Mouse (Mus musculus) megakaryocyte-erythroid progenitor cell, adult 5 weeks (primary cell): ENCODE data around the gene Gm11239. TPM values are rescaled to one million over a fixed set of nuclear protein-coding genes. Genes with fewer than 3 reads are reported as not detected.

Experiments used
- polyA plus RNA-seq: library from polyadenylated mRNA; stranded (reverse); fragments of >175 nt; gene quantifications from 2 replicates; pipeline ENCODE4 v1.2.3, GENCODE M21; 2012

Gm11239 gene
- polyA plus RNA-seq: not detected in 2 replicates

DNA sequence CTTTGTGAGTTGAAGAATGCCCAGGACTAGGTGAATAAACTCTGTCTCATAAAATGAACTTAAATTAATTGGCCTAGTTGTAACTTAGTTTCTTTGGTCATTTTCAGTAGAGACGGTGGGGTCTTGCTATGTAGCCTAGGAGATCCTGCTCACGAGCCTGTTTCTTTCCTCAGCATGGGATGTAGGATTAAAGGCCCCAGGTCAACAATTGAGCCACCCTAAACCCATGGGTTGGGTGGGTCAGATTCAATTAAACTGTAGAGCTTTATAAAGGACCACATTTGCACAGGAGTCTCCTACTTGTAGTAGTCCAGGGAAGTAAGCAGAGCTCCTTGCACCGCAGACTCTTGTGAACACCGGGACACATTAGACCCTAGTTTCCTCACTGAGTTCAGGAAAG is at the start of gene Gm11239:
Gm11239 (plus strand) TSS at position 301 of the 400 bp plus-strand sequence.

GRCm38 (mm10) chr4:73622684-73623083 is 45.5 kb upstream of the Gm11239 start, which contains the start of gene Gm11237:
TSS of gene Gm11237 (plus strand) at chr4:73622984.

GRCm38 (mm10) chr4:73637821-73638220 is 30.3 kb upstream of the Gm11239 start, which contains the start of gene Gm11236:
TSS of gene Gm11236 (plus strand) at chr4:73638121.

GRCm38 (mm10) chr4:73683216-73683615 is 15.1 kb downstream of the Gm11239 start, which contains the start of gene Gm428:
TSS of gene Gm428 (plus strand) at chr4:73683516.

Other genes starting within 250 kb of the Gm11239 start
- gene Gm11238, start 60.5 kb upstream of the Gm11239 start, polyA plus RNA-seq: not detected in 2 replicates
- not detected in 2 replicates for gene Gm11237, start 45.4 kb upstream of the Gm11239 start, polyA plus RNA-seq
- not detected in 2 replicates for gene Gm11236, start 30.2 kb upstream of the Gm11239 start, polyA plus RNA-seq
- not detected in 2 replicates for gene Gm428, start 15.2 kb downstream of the Gm11239 start, polyA plus RNA-seq
- not detected in 2 replicates for gene Rasef, start 122.6 kb downstream of the Gm11239 start, polyA plus RNA-seq
- not detected in 2 replicates for gene Gm11758, start 207.9 kb downstream of the Gm11239 start, polyA plus RNA-seq
- not detected in 2 replicates for gene Gm11757, start 222.8 kb downstream of the Gm11239 start, polyA plus RNA-seq
- not detected in 2 replicates for gene Gm13871, start 237.6 kb downstream of the Gm11239 start, polyA plus RNA-seq